Mouse (Mus musculus): ENCODE measurements around the gene Pced1a. TPM values are rescaled to one million over a fixed set of nuclear protein-coding genes. Genes with fewer than 3 reads are reported as not detected.
A peak's percentile ranks its signal among the peaks of the same experiment; 100 is the strongest.

Gene Pced1a
- total and polyA plus RNA-seq, 3 experiments, result 11.6 to 17.1 (median 15.3) TPM

GRCm38 (mm10) chr2:130430484-130430883 lies 6.0 kb upstream of the Pced1a start:
- Histone ChIP-seq H3K9me3 (replicated peaks; ENCODE audit: low read length) (no peaks in the 10 kb centered on the region), H3K4me1 (ENCODE audit: control insufficient read depth in 1 of 2, insufficient read depth in 2 of 2) (peaks cover 2 to 77% of the 10 kb centered on the region in 2 experiments; a peak in 3 of 4 replicates), H3K9ac (ENCODE audit: insufficient read depth, low read depth) (no peak overlapping the region), H3K27me3 (replicated peaks) (no peaks in the 10 kb centered on the region), H3K36me3 (replicated peaks in 1 of 2; ENCODE audit: control insufficient read depth in 1 of 2, insufficient read depth in 1 of 2, low read length in 1 of 2) (peaks cover 13 to 59% of the 10 kb centered on the region in 2 experiments), H3K4me2 (ENCODE audit: insufficient read depth, low read depth, poor library complexity, severe bottlenecking) (no peak overlapping the region), H3K27ac (ENCODE audit: insufficient read depth, low read depth) (no peak overlapping the region), H3K79me2 (replicated peaks; ENCODE audit: control insufficient read depth, extremely low read depth, insufficient read depth, poor library complexity, severe bottlenecking) (peaks cover 80% of the 10 kb centered on the region), H3K4me3 (replicated peaks in 1 of 3; ENCODE audit: low read depth in 2 of 3, low read length in 2 of 3, poor library complexity in 1 of 3) (no peak overlapping the region)
- TF ChIP-seq JUN (IDR thresholded peaks at IDR 0.05; ENCODE audit: insufficient read depth, low read depth, low read length) (no peak), ZKSCAN1 (IDR thresholded peaks at IDR 0.05; ENCODE audit: borderline replicate concordance, low read depth, low read length) (no peak), ZC3H11A (IDR thresholded peaks at IDR 0.05; ENCODE audit: low read depth, low read length) (no peak), HCFC1 (IDR thresholded peaks at IDR 0.05; ENCODE audit: low read depth, low read length) (no peak), UBTF (IDR thresholded peaks at IDR 0.05; ENCODE audit: low read depth, low read length) (no peak), MYC (IDR thresholded peaks at IDR 0.05; ENCODE audit: low read depth, low read length) (no peak), BHLHE40 (IDR thresholded peaks at IDR 0.05; ENCODE audit: low read depth, low read length) (no peak), ZMIZ1 (IDR thresholded peaks at IDR 0.05; ENCODE audit: low read depth, low read length) (no peak), RCOR1 (conservative IDR thresholded peaks at IDR 0.05; ENCODE audit: low read depth, low read length) (no peak), PAX5 (IDR thresholded peaks at IDR 0.05; ENCODE audit: low read length) (no peak), ETS1 (conservative IDR thresholded peaks at IDR 0.05; ENCODE audit: low read depth, low read length) (no peak)
- dilution Hi-C loops (cut with MboI; ENCODE audit: extremely low pct_ligation_motif_present, extremely low pct_unique_long_range_greater_than_20kb, low sequenced_read_pairs) (no loop called here), in situ Hi-C loops (cut with MboI; ENCODE audit: low pct_ligation_motif_present, low pct_unique_long_range_greater_than_20kb, low sequenced_read_pairs) (no loop called here)
- DNase-seq (ENCODE audit: extremely low read depth), result no peak

DNA sequence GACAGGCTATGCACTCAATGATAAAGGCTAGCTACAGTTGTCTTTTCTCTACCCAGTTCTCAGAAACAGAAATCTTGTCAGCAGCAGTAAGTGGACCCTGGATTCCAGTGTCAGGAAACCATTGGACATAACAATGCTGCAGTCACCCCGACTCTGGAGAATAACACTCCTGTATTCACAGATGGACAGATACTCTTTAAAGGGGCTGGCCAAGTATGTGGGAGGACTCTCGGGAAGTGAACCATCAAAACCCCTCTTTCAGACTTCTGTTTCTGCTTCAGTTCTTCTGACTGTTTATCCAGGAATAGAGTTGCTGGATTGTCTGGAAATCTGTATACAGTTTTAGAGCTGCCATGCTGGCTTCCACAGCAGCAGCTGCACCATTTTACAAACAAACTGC lies 5.3 kb upstream of the Pced1a start:
- Histone ChIP-seq H3K36me3 (replicated peaks in 1 of 2; ENCODE audit: control insufficient read depth in 1 of 2, insufficient read depth in 1 of 2, low read length in 1 of 2) (peaks cover 13 to 59% of the 10 kb centered on the region in 2 experiments), H3K27ac (ENCODE audit: insufficient read depth, low read depth) (no peak overlapping the region)
- in situ Hi-C loops (cut with MboI; ENCODE audit: low pct_ligation_motif_present, low pct_unique_long_range_greater_than_20kb, low sequenced_read_pairs), result no loop called here

GRCm38 (mm10) chr2:130425112-130425511 lies 611 bp upstream of the Pced1a start:
- Histone ChIP-seq H3K27me3 (replicated peaks) (no peaks in the 10 kb centered on the region), H3K9me3 (replicated peaks; ENCODE audit: low read length) (no peaks in the 10 kb centered on the region), H3K79me2 (replicated peaks; ENCODE audit: control insufficient read depth, extremely low read depth, insufficient read depth, poor library complexity, severe bottlenecking) (peaks cover 47% of the 10 kb centered on the region), H3K9ac (ENCODE audit: insufficient read depth, low read depth) (peak overlapping the region; percentile 88), H3K4me3 (replicated peaks in 1 of 3; ENCODE audit: low read depth in 2 of 3, low read length in 2 of 3, poor library complexity in 1 of 3) (peak overlapping the region; percentile 91 to 93 (median 93)), H3K36me3 (replicated peaks in 1 of 2; ENCODE audit: control insufficient read depth in 1 of 2, insufficient read depth in 1 of 2, low read length in 1 of 2) (peaks cover 19 to 52% of the 10 kb centered on the region in 2 experiments), H3K4me2 (ENCODE audit: insufficient read depth, low read depth, poor library complexity, severe bottlenecking) (peak overlapping the region; percentile 91), H3K4me1 (ENCODE audit: control insufficient read depth in 1 of 2, insufficient read depth in 2 of 2) (peaks cover 14 to 71% of the 10 kb centered on the region in 2 experiments), H3K27ac (ENCODE audit: insufficient read depth, low read depth) (no peak overlapping the region)
- TF ChIP-seq CTCF (conservative IDR thresholded peaks at IDR 0.05 in 1 of 2, IDR thresholded peaks at IDR 0.05 in 1 of 2; ENCODE audit: low read depth in 2 of 2, low read length in 2 of 2) (peak in 1 of 2 experiments; percentile 52; a peak in 2 of 4 replicates), E2F4 (IDR thresholded peaks at IDR 0.05; ENCODE audit: insufficient replicate concordance, low read depth, low read length) (no peak), SMC3 (IDR thresholded peaks at IDR 0.05; ENCODE audit: low read depth, low read length) (peak; percentile 14; the same call in 1 of the 2 replicates), RAD21 (IDR thresholded peaks at IDR 0.05; ENCODE audit: low read depth, low read length) (peak; percentile 38), ETS1 (conservative IDR thresholded peaks at IDR 0.05; ENCODE audit: low read depth, low read length) (no peak), SIN3A (IDR thresholded peaks at IDR 0.05; ENCODE audit: low read length) (no peak)
- dilution Hi-C loops (cut with MboI; ENCODE audit: extremely low pct_ligation_motif_present, extremely low pct_unique_long_range_greater_than_20kb, low sequenced_read_pairs) (no loop called here), in situ Hi-C loops (cut with MboI; ENCODE audit: low pct_ligation_motif_present, low pct_unique_long_range_greater_than_20kb, low sequenced_read_pairs) (no loop called here)
- DNase-seq (ENCODE audit: extremely low read depth), result no peak

More for the DNA sequence above, 5.3 kb upstream of the Pced1a start:
- no peak overlapping the region for H3K4me2 ChIP-seq (ENCODE audit: insufficient read depth, low read depth, poor library complexity, severe bottlenecking)
- DNase-seq (ENCODE audit: extremely low read depth), result no peak
- peaks cover 81% of the 10 kb centered on the region for H3K79me2 ChIP-seq (replicated peaks; ENCODE audit: control insufficient read depth, extremely low read depth, insufficient read depth, poor library complexity, severe bottlenecking)
- H3K9me3 ChIP-seq (replicated peaks; ENCODE audit: low read length), result no peaks in the 10 kb centered on the region
- dilution Hi-C loops (cut with MboI; ENCODE audit: extremely low pct_ligation_motif_present, extremely low pct_unique_long_range_greater_than_20kb, low sequenced_read_pairs), result no loop called here
- H3K4me3 ChIP-seq (replicated peaks in 1 of 3; ENCODE audit: low read depth in 2 of 3, low read length in 2 of 3, poor library complexity in 1 of 3), result no peak overlapping the region
- TF ChIP-seq UBTF (IDR thresholded peaks at IDR 0.05; ENCODE audit: low read depth, low read length) (no peak), ZNF384 (IDR thresholded peaks at IDR 0.05; ENCODE audit: low read depth, low read length) (no peak)
- no peaks in the 10 kb centered on the region for H3K27me3 ChIP-seq (replicated peaks)
- peaks cover 2 to 77% of the 10 kb centered on the region in 2 experiments; a peak in 3 of 4 replicates for H3K4me1 ChIP-seq (ENCODE audit: control insufficient read depth in 1 of 2, insufficient read depth in 2 of 2)
- no peak overlapping the region for H3K9ac ChIP-seq (ENCODE audit: insufficient read depth, low read depth)
